Mouse (Mus musculus): ENCODE data around the gene Hepacam.
A peak's percentile ranks its signal among the peaks of the same experiment; 100 is the strongest.

- TF ChIP-seq POLR2A (IDR thresholded peaks at IDR 0.05; ENCODE audit: borderline replicate concordance, extremely low read depth, low read depth, low read length): peak; percentile 82; the same call in 1 of the 2 replicates
- TF ChIP-seq CTCF (IDR thresholded peaks at IDR 0.05; ENCODE audit: insufficient read depth, low read length): no peak
Observed at GRCm38 (mm10) chr9:37401802-37402201, 34.7 kb downstream of the Hepacam start, which contains the start of gene Robo4.

Data from lung, adult 2 months (tissue).